Mouse (Mus musculus): ENCODE measurements around the gene Lrrn2.

Lrrn2 gene

DNA sequence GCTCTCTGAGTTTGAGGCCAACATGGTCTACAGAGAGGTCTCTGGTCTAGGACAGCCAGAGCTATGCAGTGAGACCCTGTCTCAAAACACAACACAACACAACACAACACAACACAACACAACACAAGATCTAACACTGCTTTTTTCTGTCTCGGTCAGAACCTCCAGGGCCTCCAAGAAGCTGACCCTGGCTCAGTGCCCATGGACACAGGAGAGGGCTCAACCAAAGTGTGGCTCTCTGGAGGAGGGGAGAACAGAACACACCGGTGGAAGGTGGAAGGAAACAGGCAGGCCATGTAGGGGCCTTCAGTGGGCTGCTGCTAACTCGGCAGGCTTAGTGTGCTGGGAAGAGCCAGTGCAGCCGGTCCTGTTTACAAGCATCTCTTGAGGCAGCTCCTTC is 5.6 kb downstream of the Lrrn2 start:
- DNase-seq (ENCODE audit: low read depth, low spot score), result no peak

DNA sequence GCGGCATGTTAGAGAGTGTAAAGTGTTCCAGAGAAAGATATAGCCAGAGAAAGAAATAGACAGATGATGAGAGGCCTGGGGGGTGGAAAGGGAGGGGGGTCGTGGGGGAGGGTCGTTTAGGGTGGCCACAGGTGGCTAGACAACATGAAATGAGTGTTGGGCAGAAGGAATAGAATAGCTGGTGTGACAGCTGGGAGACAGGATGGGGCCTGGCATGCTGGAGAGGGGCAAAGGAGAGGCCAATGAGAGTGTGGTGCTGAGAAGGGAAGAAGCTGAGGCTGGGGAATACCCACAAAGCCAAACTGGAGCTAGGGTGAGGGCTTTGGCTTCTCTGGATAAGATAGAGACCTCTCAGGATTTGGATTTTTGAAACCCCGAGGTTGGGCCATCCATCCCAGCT is 6.6 kb downstream of the Lrrn2 start:
- DNase-seq (ENCODE audit: low read depth, low spot score), result no peak

DNA sequence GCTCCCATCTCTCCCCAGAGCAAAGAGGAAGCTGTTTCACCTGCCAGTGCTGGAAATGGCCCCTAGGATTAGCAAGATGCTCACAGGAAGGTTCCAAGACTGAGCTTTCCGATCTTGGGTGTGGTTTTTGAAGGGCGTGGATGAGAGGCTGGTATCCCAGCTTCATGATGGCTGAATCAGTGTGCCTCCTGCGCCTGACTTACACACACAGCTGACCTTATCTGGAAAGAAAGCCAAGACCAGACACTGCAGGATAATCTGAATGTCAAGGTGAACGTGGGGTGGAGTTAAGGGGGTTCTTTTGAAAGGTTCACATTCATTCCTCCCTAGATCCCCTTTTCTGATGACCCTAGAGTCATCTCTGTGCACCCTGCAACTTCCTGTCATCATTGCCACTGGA is 8.7 kb downstream of the Lrrn2 start:
- no peak for DNase-seq (ENCODE audit: low read depth, low spot score)

DNA sequence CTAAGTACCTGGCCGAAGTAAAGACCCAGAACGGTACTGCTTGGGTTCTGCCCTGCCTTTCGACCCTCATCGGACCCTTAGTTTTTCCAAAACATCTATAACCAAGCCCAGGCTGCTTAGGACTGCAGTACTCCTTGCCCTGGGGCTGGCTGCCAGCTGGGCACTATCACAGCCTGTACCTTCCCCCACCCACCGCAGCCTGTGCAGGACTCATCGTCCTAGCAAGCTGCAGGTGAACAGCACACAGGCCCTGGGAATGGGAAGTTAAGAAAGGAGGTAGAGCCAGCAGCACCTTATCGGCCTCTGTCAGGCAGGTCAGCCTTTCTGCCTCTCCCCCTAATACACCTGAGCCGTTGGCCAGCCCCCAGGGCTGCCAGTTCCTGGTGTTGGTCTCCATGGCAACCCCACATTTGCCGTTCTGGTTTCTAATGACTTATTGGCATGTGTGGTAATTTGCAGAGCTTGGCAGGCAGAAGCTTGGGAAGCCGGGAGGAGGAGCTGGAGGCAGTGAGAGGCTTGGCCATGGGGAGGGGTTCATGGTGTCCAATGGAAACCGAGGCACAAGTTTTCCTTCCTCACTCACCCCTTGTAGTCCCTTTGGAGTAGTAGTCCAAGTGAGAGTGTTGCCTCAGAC is 10.2 kb downstream of the Lrrn2 start:
- no peak for DNase-seq (ENCODE audit: low read depth, low spot score)

DNA sequence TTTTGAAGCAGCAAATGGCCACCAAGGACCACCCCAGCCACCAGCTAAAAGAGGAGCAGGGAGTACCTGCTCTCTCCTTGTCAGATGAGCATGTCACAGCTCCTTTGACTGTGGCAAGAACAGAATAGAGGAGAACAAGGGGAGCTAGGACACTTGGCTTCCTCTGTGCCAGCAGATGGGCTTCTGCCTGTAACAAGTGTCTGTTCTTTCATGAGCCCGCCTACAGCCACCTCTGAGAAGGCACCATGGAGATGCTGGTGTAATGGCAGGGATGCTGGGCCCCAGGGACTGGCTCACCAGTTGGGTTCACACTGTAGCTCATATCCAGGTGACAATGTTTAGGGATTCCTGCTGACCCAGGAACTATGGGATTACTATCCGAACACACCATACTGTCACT is 12.0 kb downstream of the Lrrn2 start:
- DNase-seq (ENCODE audit: low read depth, low spot score), result no peak

DNA sequence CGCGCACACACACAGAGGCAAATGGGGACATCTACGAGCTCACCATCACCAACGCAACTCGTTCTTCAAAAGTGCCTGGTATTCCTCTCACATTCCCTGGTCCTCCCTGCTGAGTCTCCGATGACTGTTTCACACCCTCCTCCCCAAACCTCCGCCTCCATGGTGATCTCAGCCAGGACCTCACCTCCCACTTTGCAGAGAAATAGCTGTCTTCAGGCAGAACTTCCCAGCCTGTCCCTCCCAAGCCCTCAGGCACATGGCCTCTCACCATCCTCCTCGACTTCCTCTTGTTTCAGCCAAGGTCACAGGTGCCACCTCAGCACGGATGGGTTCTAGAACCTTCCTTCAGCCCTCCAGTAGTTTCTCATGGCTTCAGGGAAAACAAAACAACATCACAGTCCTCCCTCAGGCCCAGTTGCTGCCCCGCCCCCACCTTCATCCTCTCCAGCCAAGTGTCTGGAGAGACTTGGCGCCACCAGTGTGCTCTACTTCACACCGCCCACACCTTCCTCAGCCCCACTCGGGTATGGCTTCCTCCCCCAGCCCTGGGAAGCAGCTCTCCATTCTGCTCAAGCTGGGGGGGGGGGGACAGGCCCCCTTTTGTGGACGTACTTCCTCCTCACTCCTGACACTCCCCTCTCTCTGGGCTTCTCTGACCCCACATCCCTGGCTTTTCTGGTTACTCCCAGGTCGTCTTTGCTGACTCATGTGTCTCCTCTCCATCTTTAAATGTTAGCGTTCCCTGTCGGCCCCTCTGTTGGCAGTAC is 13.4 kb downstream of the Lrrn2 start:
- DNase-seq (ENCODE audit: low read depth, low spot score), result no peak

DNA sequence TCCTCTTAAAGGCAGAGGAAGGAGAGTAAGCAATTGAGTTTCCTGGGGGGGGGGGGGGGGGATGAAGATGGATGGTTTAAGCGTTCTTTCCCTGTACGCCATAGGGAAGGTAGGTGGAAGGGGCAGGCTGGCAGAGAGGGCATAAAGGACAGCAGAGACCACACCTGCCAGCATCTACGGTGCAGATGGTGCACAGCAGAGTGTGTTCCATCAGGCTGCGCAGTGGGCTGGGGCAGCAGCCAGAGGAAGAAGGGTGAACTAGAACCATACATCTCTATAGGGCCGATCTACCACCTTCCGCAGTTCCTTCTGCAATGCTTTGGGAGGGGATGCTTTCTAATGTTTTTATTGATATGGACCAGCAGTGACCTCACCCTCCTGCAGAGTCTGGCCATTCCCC is 19.0 kb downstream of the Lrrn2 start:
- DNase-seq (ENCODE audit: low read depth, low spot score), result no peak

DNA sequence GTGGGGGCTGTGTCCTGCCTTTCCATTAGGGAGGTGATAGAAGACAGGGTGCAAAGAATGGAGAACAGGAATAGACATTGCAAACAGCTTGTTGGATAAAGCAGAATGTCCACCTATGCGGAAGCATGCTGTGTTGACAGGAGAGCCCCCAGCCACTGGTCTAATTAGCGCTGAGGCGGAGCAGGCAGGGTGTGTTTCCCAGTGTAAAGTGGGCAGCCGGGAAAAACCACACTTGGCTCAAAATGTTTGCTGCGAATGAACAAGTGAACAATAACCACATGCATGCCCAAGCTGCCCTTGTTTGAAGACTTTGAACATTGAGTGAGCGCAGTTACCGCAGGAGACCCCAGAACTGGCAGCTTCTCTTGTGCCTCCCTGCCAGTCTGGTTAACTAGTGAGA is 19.6 kb downstream of the Lrrn2 start:
- DNase-seq (ENCODE audit: low read depth, low spot score), result no peak

DNA sequence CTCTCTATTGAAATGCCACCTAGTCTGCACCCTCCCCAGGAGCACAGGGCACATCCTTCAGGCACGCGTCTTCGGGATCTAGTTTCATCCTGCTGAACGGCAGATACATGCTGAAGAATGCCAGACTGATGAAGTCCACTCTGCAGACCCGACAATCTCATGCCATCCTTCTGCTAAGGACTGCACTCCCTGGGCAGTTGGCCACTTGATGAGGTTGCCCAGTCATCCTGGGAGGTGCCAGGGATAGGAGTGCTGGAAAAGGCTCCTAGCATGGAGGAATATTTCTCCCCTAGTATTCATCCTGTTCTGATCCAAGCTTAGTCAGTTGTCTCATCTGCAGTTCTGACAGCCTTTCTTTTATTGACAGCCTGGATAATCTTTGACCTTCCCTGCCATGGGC is 20.9 kb downstream of the Lrrn2 start:
- no peak for DNase-seq (ENCODE audit: low read depth, low spot score)

DNA sequence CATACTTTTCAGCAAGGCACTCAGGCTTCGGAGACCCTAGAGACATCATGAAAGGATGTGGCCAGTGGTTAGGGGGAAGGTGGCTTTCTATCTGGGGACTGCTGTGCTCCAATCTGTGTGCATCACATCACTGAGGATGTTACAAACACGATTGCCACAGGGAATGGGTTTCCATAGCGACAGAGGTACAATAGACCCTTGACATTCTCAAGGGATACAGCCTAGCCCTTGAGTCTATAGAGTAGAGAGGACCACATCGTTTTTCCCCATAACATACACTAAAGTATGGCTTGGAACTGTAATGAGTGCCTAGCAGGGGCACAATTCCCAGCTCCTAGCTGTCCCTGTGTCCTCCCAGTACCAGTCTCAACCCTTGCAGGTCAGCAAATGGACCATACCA is 23.4 kb downstream of the Lrrn2 start:
- no peak for DNase-seq (ENCODE audit: low read depth, low spot score)

DNA sequence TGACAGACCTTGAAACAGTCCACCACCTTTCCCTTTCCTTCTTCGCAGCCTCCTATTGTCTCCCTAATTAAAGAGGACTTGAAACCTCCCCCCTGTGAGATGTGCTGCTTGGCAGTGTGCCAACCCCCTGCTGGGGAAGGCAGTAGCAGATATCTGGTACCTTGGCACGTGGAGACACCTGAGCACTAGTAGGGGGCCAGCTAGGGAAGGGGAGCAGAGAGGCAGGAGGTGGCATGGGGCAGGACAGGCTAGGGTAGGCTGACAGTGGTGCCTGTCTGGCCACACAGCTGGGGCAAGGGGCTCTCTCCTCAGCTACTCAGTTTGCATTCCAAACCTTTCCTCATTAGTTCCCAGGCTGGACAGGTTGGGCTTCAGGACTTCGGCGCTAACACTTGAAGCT is 29.0 kb downstream of the Lrrn2 start:
- no peak for DNase-seq (ENCODE audit: low read depth, low spot score)

DNA sequence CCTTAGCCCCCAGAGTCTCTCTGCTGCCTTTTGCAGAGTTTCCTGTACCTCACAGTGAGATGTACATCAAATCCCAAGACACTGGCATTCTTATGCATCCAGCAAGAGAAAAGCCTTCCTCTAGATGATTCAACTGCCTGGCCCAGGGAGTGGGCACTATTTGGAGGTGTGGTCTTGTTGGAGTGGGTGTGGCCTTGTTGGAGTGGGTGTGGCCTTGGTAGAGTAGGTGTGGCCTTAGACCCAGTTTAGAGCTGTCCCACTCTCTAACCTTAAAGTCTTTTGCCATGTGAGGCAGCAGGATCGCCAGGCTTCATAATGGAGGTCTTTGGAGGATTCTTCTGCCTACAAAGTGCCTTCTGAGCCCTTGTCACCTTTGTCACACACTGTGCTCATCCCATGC is 29.9 kb downstream of the Lrrn2 start:
- no peak for DNase-seq (ENCODE audit: low read depth, low spot score)

DNA sequence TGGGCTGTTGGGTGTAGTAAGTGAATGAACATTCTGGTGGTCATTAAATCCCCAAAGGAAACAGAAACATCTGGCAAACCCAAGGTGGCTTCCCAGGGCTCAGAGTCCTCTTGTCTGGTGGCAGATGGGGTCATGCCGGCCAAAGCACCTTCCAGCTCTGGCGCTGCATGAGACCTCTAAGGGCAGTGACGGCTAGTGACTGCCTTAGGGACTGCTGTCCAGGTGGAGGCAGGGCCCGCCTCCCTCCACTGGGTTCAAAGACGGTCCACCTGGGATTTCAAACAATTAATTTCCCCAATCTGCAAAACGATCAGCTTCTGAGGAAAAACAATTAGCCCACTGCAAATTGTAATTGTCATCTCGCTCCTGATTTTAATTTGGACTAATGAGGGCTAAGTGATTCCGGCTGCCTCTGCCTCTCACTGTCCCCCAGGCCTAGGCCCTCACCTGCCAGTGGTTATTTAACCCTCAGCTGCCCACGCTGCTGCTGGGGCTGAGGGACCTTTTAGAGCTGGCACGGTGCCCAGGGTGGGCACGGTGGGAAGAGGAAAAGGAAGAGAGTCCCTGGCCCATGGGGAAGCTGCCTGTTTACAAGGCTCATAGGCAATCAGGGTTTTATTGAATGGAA is 30.5 kb downstream of the Lrrn2 start:
- DNase-seq (ENCODE audit: low read depth, low spot score), result no peak

DNA sequence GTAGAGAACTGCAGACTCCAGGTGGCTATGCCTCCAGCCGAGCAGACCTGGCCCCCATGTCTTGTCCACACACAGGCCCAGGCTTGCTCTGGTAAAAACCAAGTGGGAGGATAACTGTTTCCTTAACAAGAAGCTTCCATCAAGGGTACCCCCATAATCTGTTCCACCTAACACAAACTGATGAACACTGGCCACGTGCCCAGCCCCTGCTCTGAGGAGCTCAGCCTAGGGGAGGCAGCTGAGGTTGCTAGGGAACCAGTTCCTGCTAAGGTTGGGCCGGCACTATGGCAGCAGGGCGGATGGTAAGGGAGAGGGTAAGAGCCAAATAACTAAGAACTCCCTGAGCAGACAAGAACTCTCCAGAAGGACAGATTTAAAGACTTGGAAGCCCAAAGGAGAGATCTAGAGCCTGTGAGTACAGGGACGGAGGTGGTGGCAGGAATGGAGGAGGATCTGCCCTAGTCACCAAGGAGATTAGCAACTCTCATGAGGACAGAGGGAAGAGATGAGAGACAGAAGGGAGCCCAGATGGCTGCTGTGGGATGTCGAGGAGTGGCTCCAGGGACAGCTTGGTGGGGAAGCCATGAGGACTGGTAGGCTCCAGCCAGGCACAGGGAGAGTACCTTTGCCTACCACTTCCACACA is 35.9 kb downstream of the Lrrn2 start:
- no peak for DNase-seq (ENCODE audit: low read depth, low spot score)

DNA sequence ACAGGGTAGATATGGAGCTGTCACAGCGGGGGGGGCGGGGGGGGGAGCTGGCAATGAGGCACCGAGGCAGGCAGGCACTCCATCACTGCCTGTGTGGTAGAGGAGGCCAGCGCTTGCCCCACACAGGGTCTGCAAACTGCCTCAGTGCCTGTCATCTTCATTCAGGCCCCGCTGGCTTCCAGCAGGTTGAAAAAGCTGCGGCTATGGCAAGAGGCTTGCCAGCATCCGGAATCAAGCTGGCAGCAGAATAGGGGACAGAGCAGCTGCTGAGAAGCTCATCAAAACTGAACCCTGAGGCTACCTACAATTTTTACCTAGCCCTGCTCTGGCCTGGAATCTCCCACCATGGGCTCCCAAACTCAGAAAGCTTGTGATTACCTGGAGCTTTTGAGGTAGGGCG is 37.5 kb downstream of the Lrrn2 start:
- no peak for DNase-seq (ENCODE audit: low read depth, low spot score)

DNA sequence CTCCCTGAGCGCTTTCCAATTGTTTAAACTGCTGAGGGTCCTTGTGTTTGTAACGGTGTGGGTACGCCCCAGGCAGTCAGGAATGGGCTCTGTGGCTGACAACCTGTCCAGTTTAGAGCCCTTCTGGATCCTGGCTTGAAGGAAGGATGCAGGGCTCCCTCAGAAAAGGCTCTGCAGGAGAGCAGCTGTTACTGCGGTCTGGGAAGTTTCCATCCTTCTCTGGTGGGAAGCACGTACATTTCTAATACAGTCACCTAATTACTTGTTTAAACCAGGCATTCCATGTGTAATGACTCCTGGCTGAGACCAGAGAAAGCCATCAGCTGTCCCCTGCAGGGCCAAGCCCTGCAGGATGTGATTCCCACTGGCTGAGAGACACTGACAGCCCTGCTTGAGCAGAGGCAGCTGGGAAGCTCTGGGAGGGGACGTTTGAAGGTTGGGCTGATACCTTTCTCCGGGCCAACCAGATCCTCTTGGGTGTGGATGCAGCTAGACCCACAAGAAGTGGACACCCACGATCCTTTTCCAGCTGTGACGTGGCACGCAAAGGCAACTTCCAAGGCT is 38.1 kb downstream of the Lrrn2 start:
- DNase-seq (ENCODE audit: low read depth, low spot score), result peak; percentile 25

DNA sequence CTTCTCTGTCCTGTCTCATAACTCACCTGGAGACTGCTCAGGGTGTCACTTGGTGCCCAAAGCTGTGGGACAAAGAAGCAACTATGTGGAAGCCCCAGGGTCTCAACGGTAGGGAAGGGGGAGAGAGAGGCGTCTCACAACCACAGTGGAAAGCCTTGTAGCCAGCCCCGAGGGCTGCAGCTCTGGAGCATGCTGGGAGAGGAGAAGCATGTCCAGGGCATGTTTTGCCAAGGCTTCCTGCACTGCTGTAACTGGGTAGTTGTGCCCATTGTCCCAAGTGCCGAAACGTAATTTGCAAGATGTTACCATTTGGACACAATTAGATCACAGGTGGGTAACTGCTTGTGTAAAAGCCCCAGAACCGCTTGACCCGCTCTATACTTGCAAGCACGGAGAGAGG is 39.2 kb downstream of the Lrrn2 start:
- no peak for DNase-seq (ENCODE audit: low read depth, low spot score)

DNA sequence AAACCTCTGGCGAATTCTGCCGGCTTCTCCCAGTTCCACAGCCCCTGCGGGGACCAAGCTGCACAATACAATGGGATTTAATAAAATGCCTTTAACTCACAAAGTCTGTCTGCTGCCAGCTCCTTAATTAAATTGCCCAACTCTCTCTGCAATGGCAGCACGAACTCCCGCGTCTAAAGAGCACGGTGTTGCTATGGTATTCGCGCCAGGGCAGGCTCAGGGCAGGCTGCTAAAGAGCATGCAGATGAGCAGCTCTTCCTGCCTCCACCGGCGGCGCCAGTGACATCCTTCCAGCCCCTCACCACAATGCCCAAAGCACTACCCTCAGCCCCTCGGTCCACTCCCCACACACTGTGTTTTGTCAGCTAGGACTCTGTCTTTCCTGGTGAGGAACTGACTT is 41.0 kb downstream of the Lrrn2 start:
- no peak for DNase-seq (ENCODE audit: low read depth, low spot score)

DNA sequence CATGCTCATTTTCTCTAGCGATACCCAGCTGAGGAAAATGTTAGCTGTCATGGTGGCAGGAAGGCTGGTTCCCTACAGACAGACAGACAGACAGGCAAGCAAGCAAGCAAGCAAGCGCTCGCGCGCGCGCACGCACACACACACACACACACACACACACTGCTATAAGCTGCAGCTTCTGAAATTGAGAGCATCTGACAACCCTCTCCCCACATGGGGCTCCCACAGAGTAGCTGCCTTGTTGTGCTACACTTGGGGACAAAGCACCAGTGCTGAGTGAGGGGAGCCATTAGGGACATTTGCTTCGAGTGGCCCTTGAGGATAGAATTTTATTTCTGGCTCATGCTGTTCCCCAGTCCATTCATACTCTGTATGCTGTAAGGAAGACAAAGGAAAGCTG is 42.2 kb downstream of the Lrrn2 start:
- no peak for DNase-seq (ENCODE audit: low read depth, low spot score)

DNA sequence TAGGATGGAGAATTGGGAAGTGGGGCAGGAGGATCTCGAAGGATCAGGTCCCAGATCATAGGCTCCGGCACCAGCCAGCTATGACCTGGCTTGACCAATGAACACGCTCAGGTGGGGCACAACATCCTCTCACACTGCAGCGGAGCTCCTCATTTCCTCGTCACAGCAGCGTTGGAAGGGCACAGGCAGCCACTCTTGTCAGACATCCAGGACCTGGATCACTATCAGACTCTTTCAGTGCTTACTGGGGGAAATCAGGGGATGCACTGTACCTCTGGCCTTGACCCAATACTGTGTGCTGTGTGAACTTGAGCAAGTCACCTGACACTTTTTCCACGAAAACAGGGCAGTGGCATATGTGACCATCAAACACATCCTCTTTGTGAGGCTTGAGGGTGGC is 45.2 kb downstream of the Lrrn2 start:
- no peak for DNase-seq (ENCODE audit: low read depth, low spot score)

DNA sequence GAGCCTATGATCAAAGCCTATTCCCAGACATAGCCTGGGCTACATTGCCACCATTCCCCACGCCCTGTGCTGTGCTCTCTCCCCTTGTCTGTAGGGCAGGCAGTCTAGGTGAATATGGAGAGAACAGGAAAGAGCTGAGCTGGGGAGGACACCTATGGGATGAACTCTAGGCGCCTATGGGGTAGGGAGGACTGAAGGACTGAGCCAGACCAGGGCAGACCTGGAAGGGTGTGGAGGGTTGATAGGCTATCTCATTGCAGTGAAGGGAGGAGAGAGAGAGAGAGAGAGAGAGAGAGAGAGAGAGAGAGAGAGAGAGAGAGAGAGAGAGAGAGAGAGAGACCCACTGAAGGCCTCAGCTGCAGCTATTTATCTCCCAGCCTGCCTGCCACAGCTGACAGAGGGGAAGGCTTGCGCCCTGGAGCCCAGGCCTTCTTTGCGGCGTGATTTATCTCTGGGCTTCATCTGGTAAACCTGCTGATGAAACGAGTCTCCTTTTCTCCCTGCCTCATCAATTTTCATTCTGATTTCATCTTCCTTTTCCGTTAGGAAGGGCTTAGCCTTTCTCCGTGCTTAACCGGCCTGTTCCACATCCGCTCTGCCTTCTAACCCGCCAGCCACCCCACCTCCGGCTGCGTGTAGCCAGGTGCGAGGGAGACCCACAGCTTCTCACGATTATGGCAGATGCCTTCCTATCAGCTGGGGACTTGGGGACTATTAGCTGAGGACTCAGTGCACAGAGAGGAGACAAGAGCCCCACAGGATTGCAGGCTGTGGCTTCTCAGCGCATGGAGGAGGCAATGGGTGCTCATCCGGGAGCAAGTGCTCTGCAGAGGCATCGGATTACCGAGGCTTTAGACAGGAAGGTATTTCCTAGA is 48.2 kb downstream of the Lrrn2 start:
- DNase-seq (ENCODE audit: low read depth, low spot score), result peak; percentile 61

DNA sequence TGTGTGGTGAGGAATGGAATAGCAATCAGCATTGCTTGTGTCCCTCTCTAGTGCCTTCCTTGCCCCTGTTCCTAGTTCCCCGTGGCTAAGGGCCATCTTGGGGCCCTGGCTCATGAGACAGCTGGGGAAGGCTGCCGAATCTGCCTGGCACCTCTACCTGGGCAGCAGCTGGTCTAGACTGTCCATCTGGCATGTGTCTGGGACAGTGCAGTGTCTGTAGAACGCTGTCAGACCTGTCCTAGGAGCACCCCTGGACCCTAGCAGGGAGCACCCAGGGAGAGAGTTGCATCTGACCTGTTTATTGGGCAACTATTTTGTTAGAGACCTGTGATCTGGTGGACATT is 48.8 kb downstream of the Lrrn2 start:
- no peak for DNase-seq (ENCODE audit: low read depth, low spot score)
